Mouse (Mus musculus): ENCODE measurements at regions not wholly inside any gene's neighbourhood (a gene's known extent, or its start where the extent isn't known, plus 50 kb on each side); places are given as distances from the start of the nearest gene placed in this dataset.
"Not testable (repeated sequence)": the region's sequence is repeated elsewhere in the genome, so short reads cannot be mapped to it uniquely, and the experiment has no call there.

DNA sequence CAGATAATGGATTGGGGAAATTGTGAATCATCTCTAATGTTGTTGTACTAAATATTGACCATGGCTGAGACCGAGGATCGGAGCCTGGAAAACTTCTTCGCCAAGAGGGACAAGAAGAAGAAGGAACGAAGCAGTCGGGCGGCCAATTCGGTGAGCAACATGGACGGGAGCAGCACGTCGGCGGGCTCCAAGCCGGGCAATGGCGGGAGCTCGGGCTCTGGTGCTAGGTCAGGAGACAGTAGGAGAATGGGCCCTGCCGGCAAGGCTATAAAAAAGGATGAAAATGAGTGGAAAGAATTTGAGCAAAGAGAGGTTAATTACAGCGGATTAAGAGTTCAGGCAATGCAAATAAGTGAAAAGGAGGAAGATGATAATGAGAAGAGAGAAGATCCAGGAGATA is 55.0 kb upstream of the Zfp990 start:
- not testable (repeated sequence) for TF ChIP-seq POLR2A (IDR thresholded peaks at IDR 0.05; ENCODE audit: insufficient read length, low read depth); USF1 (IDR thresholded peaks at IDR 0.05; ENCODE audit: low read depth)
